Mouse (Mus musculus) stomach, postnatal 0 days (tissue): ENCODE measurements around the gene Kcne1. TPM values are rescaled to one million over a fixed set of nuclear protein-coding genes. Genes with fewer than 3 reads are reported as not detected.

Experiments
- ATAC-seq: fragments of 200-750 bp; cut with Nextera tagmentation; 2 replicates; pipeline ENCODE4 v1.8.0; 2017; ENCODE audit not compliant: low FRiP score, low TSS enrichment
- DNase-seq: peaks from one replicate; pipeline ENCODE4 v3.0.0-alpha.2; 2016; ENCODE audit warnings: low spot score
- H3K27ac ChIP-seq: fragments of 300-500 bp; sonication (generic); replicated peaks from 2 replicates; pipeline ENCODE4 v1.5.1; 2014; ENCODE audit warnings: mild to moderate bottlenecking, control low read depth
- H3K27me3 ChIP-seq: fragments of 300-500 bp; sonication (generic); 2 replicates; pipeline ENCODE4 v1.6.1; 2014; ENCODE audit warnings: low read length; ENCODE audit not compliant: control insufficient read depth, insufficient read depth
- H3K36me3 ChIP-seq: fragments of 300-500 bp; sonication (generic); 2 replicates; pipeline ENCODE4 v1.6.1; 2014; ENCODE audit warnings: low read length, mixed read lengths; ENCODE audit not compliant: control insufficient read depth, insufficient read depth
- H3K4me1 ChIP-seq: fragments of 300-500 bp; sonication (generic); replicated peaks from 2 replicates; pipeline ENCODE4 v1.6.1; 2014; ENCODE audit warnings: antibody characterized with exemption; ENCODE audit not compliant: control insufficient read depth, insufficient read depth
- H3K4me2 ChIP-seq: fragments of 300-500 bp; sonication (generic); replicated peaks from 2 replicates; pipeline ENCODE4 v1.6.1; 2014; ENCODE audit warnings: low read depth, mild to moderate bottlenecking, control low read depth, moderate library complexity
- H3K4me3 ChIP-seq: fragments of 300-500 bp; sonication (generic); 2 replicates; pipeline ENCODE4 v1.5.1; 2014; ENCODE audit warnings: low read depth, low read length, control low read depth
- H3K9ac ChIP-seq: fragments of 300-500 bp; sonication (generic); 2 replicates; pipeline ENCODE4 v1.6.1; 2014; ENCODE audit warnings: mild to moderate bottlenecking, low read length, control low read depth, mixed read lengths
- H3K9me3 ChIP-seq: fragments of 300-500 bp; sonication (generic); 2 replicates; pipeline ENCODE4 v1.6.1; 2016; ENCODE audit warnings: low read length; ENCODE audit not compliant: control insufficient read depth
- CTCF ChIP-seq: IDR thresholded peaks from 2 replicates; pipeline ENCODE4 v1.5.1; 2016; ENCODE audit warnings: antibody characterized with exemption, low read depth, mild to moderate bottlenecking, moderate library complexity
- EP300 ChIP-seq: optimal IDR thresholded peaks from 2 replicates; pipeline ENCODE3; 2016; ENCODE audit warnings: antibody characterized with exemption
- WGBS: fragments of 180-500 bp; shearing (Covaris S2); extraction: QIAGEN DNeasy Blood & Tissue Kit; methylation state at CpG from one replicate; pipeline ENCODE4 v1.1.7; 2014; 5-methylcytosine and 5-hydroxymethylcytosine counted together
- polyA plus RNA-seq: library from polyadenylated mRNA; unstranded; fragments of >200 nt; fragmentation: Nextera tagmentation; extraction: Ambion mirVana; gene quantifications from 2 replicates; pipeline ENCODE4 v1.2.1, GENCODE M21; 2015

Kcne1 gene
- polyA plus RNA-seq, 1 experiment from 2014 or later = 20.3 TPM

DNA sequence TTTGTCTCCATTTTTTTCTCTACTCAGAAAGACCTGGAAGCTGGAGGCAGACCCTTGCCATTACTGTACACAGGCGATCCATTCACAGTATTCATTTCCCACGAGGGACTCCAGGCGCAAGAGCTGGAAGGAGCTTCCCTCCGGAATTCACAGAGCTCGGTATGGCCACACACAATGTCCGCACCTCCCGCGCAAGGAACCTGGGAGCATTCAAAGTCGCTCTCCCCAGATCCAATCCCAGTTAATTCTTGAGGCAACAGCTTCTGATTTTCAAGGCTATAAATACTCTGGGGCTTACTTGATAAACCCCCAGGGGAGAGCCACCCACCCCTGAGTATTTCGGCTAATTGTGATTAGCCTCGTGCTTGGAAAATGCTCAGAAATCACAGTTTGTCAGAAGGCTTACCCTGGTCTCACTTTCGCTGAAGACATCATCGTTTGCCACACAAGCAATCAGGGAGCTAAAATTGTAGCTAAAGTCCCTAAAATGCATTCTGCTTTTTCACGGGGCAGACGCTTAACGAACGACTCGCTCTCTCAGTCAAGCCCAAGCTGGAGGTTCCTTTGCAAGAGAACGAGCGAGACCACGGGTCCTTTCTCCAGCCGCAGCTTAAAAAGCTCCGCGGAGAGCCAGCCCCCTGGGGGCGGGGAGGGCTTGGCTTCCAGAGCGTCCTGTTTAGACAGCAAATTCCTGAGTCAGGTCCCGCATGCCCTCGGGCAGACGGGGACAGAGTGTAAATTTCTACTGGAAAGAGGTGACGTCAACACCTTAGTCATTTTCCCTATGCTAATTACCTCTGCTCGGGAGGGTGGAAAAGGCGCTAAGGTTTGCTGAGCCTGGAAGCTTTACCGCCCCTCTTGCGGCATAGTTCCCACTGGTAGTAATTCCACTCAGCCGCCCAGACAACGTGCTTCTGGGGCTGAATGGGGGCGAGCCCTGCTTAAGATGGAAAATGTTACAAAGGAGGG lies 40.5 kb upstream of the Kcne1 start:
- TF ChIP-seq EP300 (peak; percentile 70), CTCF (peak; percentile 39)
- Histone ChIP-seq H3K9ac (peak overlapping the region; percentile 59), H3K4me2 (peak overlapping the region; percentile 69), H3K27ac (peak overlapping the region; percentile 83), H3K4me1 (peaks cover 13% of the 10 kb centered on the region), H3K36me3 (0 out of 2 replicates have a peak, but pooled peaks cover 11% of the 10 kb centered on the region), H3K9me3 (no peaks in the 10 kb centered on the region), H3K27me3 (no peaks in the 10 kb centered on the region), H3K4me3 (peak overlapping the region; percentile 39)
- WGBS = 1% methylated on average over 37 of the region's 37 CpGs
- ATAC-seq (peak; percentile 89), DNase-seq (peak; percentile 86)

DNA sequence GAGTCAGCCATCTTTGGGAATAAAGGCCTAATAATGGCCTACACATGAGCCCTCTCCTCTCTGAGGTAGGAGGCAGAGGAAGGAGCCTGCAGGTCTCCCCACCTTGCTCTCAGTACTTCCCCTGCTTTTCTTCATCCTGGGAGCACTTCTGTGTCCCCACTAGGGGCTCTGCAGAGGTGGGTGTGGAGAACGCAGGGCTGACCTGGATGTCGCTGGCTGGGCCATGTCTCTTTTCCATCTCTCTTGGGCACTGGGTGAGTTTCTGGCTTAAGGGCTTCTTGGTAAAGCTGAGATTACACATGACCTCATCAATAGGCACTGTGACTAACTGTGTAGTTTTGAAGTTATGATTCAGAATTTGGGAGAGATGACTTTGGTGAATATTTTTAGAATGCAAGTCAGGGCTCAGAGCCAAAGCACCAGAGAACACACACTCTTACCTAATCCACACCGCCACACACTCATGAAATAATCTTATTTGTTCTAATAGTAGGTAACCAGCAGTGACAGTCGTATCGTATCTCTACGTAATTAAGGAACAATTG lies 39.4 kb upstream of the Kcne1 start:
- Histone ChIP-seq H3K4me3 (peak overlapping the region; percentile 39; the same call in 1 of the 2 replicates), H3K36me3 (0 out of 2 replicates have a peak, but pooled peaks cover 11% of the 10 kb centered on the region), H3K4me1 (peaks cover 13% of the 10 kb centered on the region), H3K27ac (no peak overlapping the region), H3K9me3 (no peaks in the 10 kb centered on the region), H3K9ac (no peak overlapping the region), H3K27me3 (no peaks in the 10 kb centered on the region), H3K4me2 (peak overlapping the region; percentile 69)
- TF ChIP-seq EP300 (no peak), CTCF (peak; percentile 35; the same call in 1 of the 2 replicates)
- no peak for DNase-seq
- 46% methylated on average over 6 of the region's 6 CpGs for WGBS
- ATAC-seq = no peak

DNA sequence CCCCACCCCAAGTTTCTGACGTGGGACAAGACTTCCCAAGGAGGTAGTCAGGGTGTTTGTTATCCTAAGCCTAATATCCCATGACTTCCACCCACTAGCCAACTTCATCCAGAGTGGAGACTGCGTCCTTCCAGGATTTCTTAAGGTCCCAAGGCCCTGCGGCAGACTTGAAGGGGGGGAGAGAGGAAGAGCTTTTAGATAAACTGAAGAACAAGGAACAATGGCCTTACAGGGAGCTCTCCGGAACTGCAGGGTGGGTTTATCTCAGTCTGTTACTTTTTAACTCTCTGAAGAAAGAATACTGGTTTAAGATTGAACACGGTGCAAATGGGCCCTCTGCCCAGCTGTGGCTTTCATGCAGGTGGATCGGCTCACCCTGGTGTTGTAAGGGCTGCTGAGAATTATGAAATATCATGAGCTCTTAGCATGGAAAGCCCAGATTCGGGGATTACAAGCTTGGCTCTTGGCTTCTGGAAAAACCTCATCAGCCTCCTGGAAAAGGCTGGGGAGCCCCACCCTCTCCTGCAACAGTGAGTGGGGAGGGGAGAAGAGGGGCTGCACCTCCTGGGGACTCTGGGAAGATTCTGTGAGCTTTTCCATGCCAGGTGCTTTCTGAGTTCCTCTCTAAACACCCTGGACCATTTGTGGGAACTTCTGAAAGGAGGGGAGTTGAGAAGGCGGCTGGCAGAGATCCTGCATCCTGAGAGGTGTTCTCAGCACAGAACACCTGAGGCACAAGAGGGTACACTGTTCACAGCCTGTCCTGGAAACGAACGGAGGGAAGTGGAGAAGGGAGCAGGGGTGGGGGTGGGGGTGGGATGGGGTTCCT lies 38.7 kb upstream of the Kcne1 start:
- ATAC-seq = no peak; the same call in 1 of the 2 replicates
- 0 out of 2 replicates have a peak overlapping the region, but pooled peaks have one; percentile 40 for H3K27ac ChIP-seq
- H3K4me2 ChIP-seq = peak overlapping the region; percentile 69; the same call in 1 of the 2 replicates
- H3K36me3 ChIP-seq = 0 out of 2 replicates have a peak, but pooled peaks cover 11% of the 10 kb centered on the region
- H3K4me3 ChIP-seq = no peak overlapping the region
- DNase-seq = peak; percentile 27
- peaks cover 7% of the 10 kb centered on the region for H3K4me1 ChIP-seq
- WGBS = 46% methylated on average over 10 of the region's 10 CpGs
- no peaks in the 10 kb centered on the region for H3K9me3 ChIP-seq
- 0 out of 2 replicates have a peak overlapping the region, but pooled peaks have one; percentile 13 for H3K9ac ChIP-seq
- TF ChIP-seq CTCF (no peak), EP300 (no peak)
- no peaks in the 10 kb centered on the region for H3K27me3 ChIP-seq

DNA sequence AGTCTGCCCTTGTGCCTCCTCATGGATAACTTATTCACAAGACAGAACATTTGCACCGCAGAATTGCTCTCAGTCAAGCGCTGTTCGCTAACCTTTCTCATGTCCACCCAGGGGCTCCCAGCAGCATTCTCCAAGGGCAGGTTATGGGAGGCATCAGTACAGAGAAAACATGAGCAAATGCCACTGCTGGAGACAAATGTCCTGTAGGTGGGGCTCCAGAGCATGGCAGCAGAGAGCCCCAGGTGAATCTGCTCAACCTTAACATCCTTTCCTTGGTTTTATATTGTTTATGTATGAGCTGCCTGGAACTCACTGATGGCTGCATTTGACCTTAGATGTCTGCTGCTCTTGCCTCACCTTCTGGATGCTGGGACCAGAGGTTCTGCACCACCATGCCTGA lies 34.5 kb upstream of the Kcne1 start:
- 94% methylated on average over 3 of the region's 3 CpGs for WGBS
- peak; percentile 60 for TF ChIP-seq CTCF
- no peak for TF ChIP-seq EP300
- Histone ChIP-seq H3K4me3 (no peak overlapping the region), H3K27ac (no peak overlapping the region), H3K4me1 (no peaks in the 10 kb centered on the region; the same call in 1 of the 2 replicates), H3K9me3 (no peaks in the 10 kb centered on the region), H3K36me3 (peaks cover 17% of the 10 kb centered on the region; the same call in 1 of the 2 replicates), H3K4me2 (no peak overlapping the region), H3K27me3 (no peaks in the 10 kb centered on the region), H3K9ac (no peak overlapping the region)
- no peak for DNase-seq
- no peak for ATAC-seq

DNA sequence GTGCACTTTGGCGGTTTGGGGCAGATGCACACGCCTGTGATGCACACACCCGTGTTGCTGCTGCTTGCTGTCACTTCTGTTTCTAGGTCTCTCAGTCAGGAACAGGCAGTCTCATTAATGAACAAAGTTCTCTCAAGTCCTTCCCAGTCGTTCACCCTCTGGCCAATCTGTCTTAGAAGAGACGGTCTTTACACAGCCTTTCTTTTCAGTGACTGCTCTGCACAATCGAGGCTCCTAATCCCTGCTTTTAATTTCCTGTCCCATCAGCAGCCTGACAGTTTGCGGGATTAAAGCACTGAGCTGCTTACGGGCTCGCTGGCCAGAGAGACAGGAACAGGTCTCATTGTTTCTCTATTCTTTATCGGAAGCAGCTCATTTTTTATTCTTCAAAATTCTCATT lies 28.4 kb upstream of the Kcne1 start:
- H3K36me3 ChIP-seq = peaks cover 6% of the 10 kb centered on the region; the same call in 1 of the 2 replicates
- H3K27ac ChIP-seq = no peak overlapping the region
- H3K9ac ChIP-seq = no peak overlapping the region
- H3K27me3 ChIP-seq = no peaks in the 10 kb centered on the region
- H3K4me2 ChIP-seq = no peak overlapping the region
- no peaks in the 10 kb centered on the region for H3K4me1 ChIP-seq
- TF ChIP-seq EP300 (no peak), CTCF (no peak)
- H3K9me3 ChIP-seq = no peaks in the 10 kb centered on the region
- 59% methylated on average over 10 of the region's 10 CpGs for WGBS
- no peak for DNase-seq
- no peak overlapping the region for H3K4me3 ChIP-seq
- ATAC-seq = no peak
